Mouse (Mus musculus) CH12.LX (cell line): Measurements from ENCODE around the gene Nde1. TPM values are rescaled to one million over a fixed set of nuclear protein-coding genes. Genes with fewer than 3 reads are reported as not detected.

Experiments used
- DNase-seq: peaks from one replicate; pipeline ENCODE4 v3.0.0-alpha.2; 2013; ENCODE audit errors: extremely low read depth
- H3K27ac ChIP-seq: 2 replicates; pipeline ENCODE4 v1.5.1; 2012; ENCODE audit warnings: low read depth, mild to moderate bottlenecking, control low read depth, moderate library complexity; ENCODE audit not compliant: insufficient read depth
- H3K27me3 ChIP-seq: replicated peaks from 2 replicates; pipeline ENCODE3; 2012; ENCODE audit warnings: inconsistent platforms
- H3K36me3 ChIP-seq, 2 experiments: replicated peaks in 1 of 2; 2 replicates each; pipeline versions ENCODE3 to v1.6.1; 2012; ENCODE audit warnings: inconsistent platforms in 1 of 2, low read length in 1 of 2, mild to moderate bottlenecking in 1 of 2, mixed read lengths in 1 of 2, moderate library complexity in 1 of 2; ENCODE audit not compliant: control insufficient read depth in 1 of 2, insufficient read depth in 1 of 2
- H3K4me1 ChIP-seq, 2 experiments: 2 replicates each; pipeline ENCODE4 v1.6.1; 2012; ENCODE audit warnings: inconsistent platforms in 1 of 2, moderate library complexity in 1 of 2; ENCODE audit not compliant: insufficient read depth in 2 of 2, control insufficient read depth in 1 of 2
- H3K4me2 ChIP-seq: 2 replicates; pipeline ENCODE4 v1.6.1; 2012; ENCODE audit warnings: low read depth, mild to moderate bottlenecking, control low read depth; ENCODE audit not compliant: poor library complexity, insufficient read depth, severe bottlenecking
- H3K4me3 ChIP-seq, 3 experiments: fragments of 150-350 bp in 1 of 3; sonication (generic) in 1 of 3; replicated peaks in 1 of 3; 2 replicates each; pipeline versions ENCODE3 to v1.5.1; 2011 to 2012; ENCODE audit warnings: low read depth in 2 of 3, low read length in 2 of 3, mild to moderate bottlenecking in 2 of 3, moderate library complexity in 2 of 3, control low read depth in 1 of 3, improper control_type of control experiment in 1 of 3, inconsistent platforms in 1 of 3, mixed read lengths in 1 of 3; ENCODE audit not compliant: poor library complexity in 1 of 3
- H3K79me2 ChIP-seq: replicated peaks from 2 replicates; pipeline ENCODE4 v1.6.1; 2012; ENCODE audit warnings: mild to moderate bottlenecking, moderate library complexity; ENCODE audit not compliant: control insufficient read depth, poor library complexity, insufficient read depth, severe bottlenecking; ENCODE audit errors: extremely low read depth
- H3K9ac ChIP-seq: 2 replicates; pipeline ENCODE4 v1.6.1; 2012; ENCODE audit warnings: low read depth, mild to moderate bottlenecking, control low read depth, moderate library complexity; ENCODE audit not compliant: insufficient read depth
- H3K9me3 ChIP-seq: replicated peaks from 2 replicates; pipeline ENCODE3; 2012; ENCODE audit warnings: low read length, inconsistent platforms, mixed read lengths
- IRF4 ChIP-seq: IDR thresholded peaks from 2 replicates; pipeline ENCODE4 v1.6.1; 2014; ENCODE audit warnings: low read depth, mild to moderate bottlenecking, inconsistent platforms, low read length, improper control_type of control experiment
- MXI1 ChIP-seq: IDR thresholded peaks from 2 replicates; pipeline ENCODE4 v1.6.1; 2011; ENCODE audit warnings: mild to moderate bottlenecking, low read depth, low read length, improper control_type of control experiment
- PAX5 ChIP-seq: IDR thresholded peaks from 2 replicates; pipeline ENCODE4 v1.6.1; 2012; ENCODE audit warnings: low read length, inconsistent platforms, mixed read lengths
- SMC3 ChIP-seq: IDR thresholded peaks from 2 replicates; pipeline ENCODE4 v1.6.1; 2011; ENCODE audit warnings: low read depth, low read length, improper control_type of control experiment
- TBP ChIP-seq: conservative IDR thresholded peaks from 2 replicates; pipeline ENCODE4 v1.6.1; 2011; ENCODE audit warnings: low read depth, low read length, improper control_type of control experiment
- USF2 ChIP-seq: conservative IDR thresholded peaks from 2 replicates; pipeline ENCODE4 v1.6.1; 2011; ENCODE audit warnings: low read depth, low read length, improper control_type of control experiment
- ZMIZ1 ChIP-seq: IDR thresholded peaks from 2 replicates; pipeline ENCODE4 v1.6.1; 2012; ENCODE audit warnings: low read depth, mild to moderate bottlenecking, inconsistent platforms, low read length, improper control_type of control experiment
- dilution Hi-C: fragments of 300-500 bp; cut with MboI; formaldehyde crosslinking; loops from 2 replicates; pipeline ENCODE4 v1.14.3; 2020; ENCODE audit warnings: low sequenced_read_pairs; ENCODE audit not compliant: extremely low pct_unique_long_range_greater_than_20kb, extremely low pct_ligation_motif_present
- in situ Hi-C: fragments of 300-500 bp; cut with MboI; formaldehyde crosslinking; loops from 3 replicates; pipeline ENCODE4 v1.14.3; 2019; ENCODE audit warnings: low sequenced_read_pairs, low pct_ligation_motif_present, low pct_unique_long_range_greater_than_20kb, mixed read lengths
- polyA plus RNA-seq: library from polyadenylated mRNA; unstranded; fragments of >175 nt; gene quantifications from 2 replicates; pipeline ENCODE4 v1.2.1, GENCODE M21; 2012; ENCODE audit warnings: low read depth; ENCODE audit not compliant: insufficient read length
- total RNA-seq, 2 experiments: library from RNA; depleted of rRNA; stranded (reverse); fragments of 300-350 nt in 1 of 2; fragments of >200 nt in 1 of 2; gene quantifications; 2 replicates each; pipeline ENCODE4 v1.2.3; 2012 to 2014

The Nde1 gene
- total and polyA plus RNA-seq, 3 experiments = 62.1 to 104 (median 65.0) TPM

DNA sequence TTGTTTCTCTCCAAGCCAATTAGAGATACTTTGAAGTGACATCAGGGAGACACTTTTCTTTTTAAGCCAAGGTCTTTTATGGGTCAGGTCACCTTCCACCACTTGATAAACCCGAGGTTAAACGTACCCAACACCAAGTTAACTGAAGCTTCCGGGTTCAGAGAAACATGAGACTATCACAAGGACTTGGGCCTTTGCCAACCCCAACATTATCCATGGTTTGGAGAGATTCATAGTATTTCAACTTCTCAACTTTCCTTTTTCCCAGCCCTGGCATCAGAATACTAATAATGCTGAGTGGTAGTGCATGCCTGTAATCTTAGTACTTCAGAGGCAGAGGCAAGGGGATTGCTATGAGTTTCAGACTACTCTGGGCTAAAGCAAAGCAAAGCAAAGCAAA is 79.0 kb downstream of the Nde1 start:
- Histone ChIP-seq H3K4me1 (peaks cover 0 to 7% of the 10 kb centered on the region in 2 experiments; a peak in 2 of 4 replicates), H3K27ac (no peak overlapping the region), H3K79me2 (no peaks in the 10 kb centered on the region), H3K9me3 (no peaks in the 10 kb centered on the region), H3K4me3 (no peak overlapping the region), H3K36me3 (no peaks in the 10 kb centered on the region), H3K4me2 (no peak overlapping the region), H3K27me3 (peaks cover 2% of the 10 kb centered on the region), H3K9ac (no peak overlapping the region)
- dilution Hi-C loops (no loop called here), in situ Hi-C loops (no loop called here)
- no peak for TF ChIP-seq MXI1
- TF ChIP-seq SMC3 = no peak
- no peak for TF ChIP-seq TBP
- no peak for TF ChIP-seq ZMIZ1
- TF ChIP-seq PAX5 = no peak
- no peak for TF ChIP-seq USF2
- TF ChIP-seq IRF4 = no peak
- no peak for DNase-seq

Other genes with a start within 250 kb of the Nde1 start
- gene 2900011O08Rik, start 176.7 kb upstream of the Nde1 start, total RNA-seq (2012; rRNA removed) = not detected in 2 replicates
- gene 2900011O08Rik, start 176.7 kb upstream of the Nde1 start, total RNA-seq (2014; rRNA removed) = not detected in 2 replicates
- not detected in 2 replicates for gene 2900011O08Rik, start 176.7 kb upstream of the Nde1 start, polyA plus RNA-seq
- not detected in 2 replicates for gene Ifitm7, start 176.4 kb upstream of the Nde1 start, total RNA-seq (2012; rRNA removed)
- not detected in 2 replicates for gene Ifitm7, start 176.4 kb upstream of the Nde1 start, total RNA-seq (2014; rRNA removed)
- gene Ifitm7, start 176.4 kb upstream of the Nde1 start, polyA plus RNA-seq = not detected in 2 replicates
- gene Marf1, start 76 bp downstream of the Nde1 start, total RNA-seq (2012; rRNA removed) = 22.0 and 26.7 TPM in 2 replicates
- 19.7 and 19.9 TPM in 2 replicates for gene Marf1, start 76 bp downstream of the Nde1 start, total RNA-seq (2014; rRNA removed)
- gene Marf1, start 76 bp downstream of the Nde1 start, polyA plus RNA-seq = 24.5 and 28.1 TPM in 2 replicates
- gene Myh11, start 128.1 kb downstream of the Nde1 start, total RNA-seq (2012; rRNA removed) = 0.04 TPM in 2 replicates
- gene Myh11, start 128.1 kb downstream of the Nde1 start, total RNA-seq (2014; rRNA removed) = 0.04 and 0.05 TPM in 2 replicates
- 0.06 and 0.18 TPM in 2 replicates for gene Myh11, start 128.1 kb downstream of the Nde1 start, polyA plus RNA-seq
- 32.8 and 38.5 TPM in 2 replicates for gene Fopnl, start 154.1 kb downstream of the Nde1 start, total RNA-seq (2012; rRNA removed)
- gene Fopnl, start 154.1 kb downstream of the Nde1 start, total RNA-seq (2014; rRNA removed) = 153 and 159 TPM in 2 replicates
- gene Fopnl, start 154.1 kb downstream of the Nde1 start, polyA plus RNA-seq = 54.9 and 56.8 TPM in 2 replicates
- gene Abcc1, start 198.3 kb downstream of the Nde1 start, total RNA-seq (2012; rRNA removed) = 36.3 and 37.4 TPM in 2 replicates
- 26.5 and 30.2 TPM in 2 replicates for gene Abcc1, start 198.3 kb downstream of the Nde1 start, total RNA-seq (2014; rRNA removed)
- 42.2 and 49.7 TPM in 2 replicates for gene Abcc1, start 198.3 kb downstream of the Nde1 start, polyA plus RNA-seq